In the genomic region with DNA sequence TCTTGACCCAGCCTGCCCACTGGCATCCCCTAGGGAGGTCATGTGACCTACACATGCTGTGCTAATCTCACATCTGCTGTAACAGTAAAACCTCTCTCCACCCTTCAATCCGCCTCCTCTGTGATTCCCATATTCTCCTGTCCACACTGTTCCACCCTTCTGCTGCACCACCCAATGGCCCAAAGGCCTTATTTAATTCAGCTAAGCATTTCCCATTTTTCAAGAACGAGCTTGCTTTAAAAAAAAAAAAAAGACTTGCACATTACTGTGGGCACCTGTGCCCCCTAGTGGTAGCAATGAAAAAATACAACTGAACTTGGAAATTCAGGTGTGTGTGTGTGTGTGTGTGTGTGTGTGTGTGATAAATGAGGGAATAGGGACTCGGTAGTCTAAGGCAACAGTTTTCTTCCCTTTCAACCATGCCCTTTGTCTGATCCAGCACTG, we compare ENCODE assay signal across 9 mouse cellular contexts. TPM values are rescaled to one million over a fixed set of nuclear protein-coding genes. Genes with fewer than 3 reads are reported as not detected.
DNase-seq lines count a peak whose midpoint lies in the region; ATAC-seq lines count a peak whose summit lies in the region.
"Had no signal": no experiment of that assay in that cellular context is flagged by ENCODE, and none has a peak within 500 bp of the region (broad histone marks: within the 10 kb centered on the region; RNA-seq: fewer than 3 reads in every experiment).

No protein-coding gene starts in this region.

- no peak overlapping the region for H3K9ac ChIP-seq in hindbrain, embryonic 13.5 days
- H3K9ac ChIP-seq: neural tube, embryonic 13.5 days had no signal

- H3K4me1 ChIP-seq in hindbrain, embryonic 13.5 days (replicated peaks), result no peaks in the 10 kb centered on the region
- H3K4me1 ChIP-seq: neural tube, embryonic 13.5 days had no signal

- H3K27me3 ChIP-seq in hindbrain, embryonic 13.5 days, result no peaks in the 10 kb centered on the region
- H3K27me3 ChIP-seq: neural tube, embryonic 13.5 days had no signal

- H3K27ac ChIP-seq in hindbrain, embryonic 13.5 days, result no peak overlapping the region
- H3K27ac ChIP-seq: neural tube, embryonic 13.5 days had no signal

- ATAC-seq in cerebellum, adult (ENCODE audit: insufficient number of reproducible peaks, low FRiP score, low TSS enrichment), result no peak
- peak; percentile 63; the same call in 1 of the 2 replicates for ATAC-seq in hindbrain, embryonic 13.5 days (ENCODE audit: low FRiP score)

- no peaks in the 10 kb centered on the region for H3K9me3 ChIP-seq in hindbrain, embryonic 13.5 days
- H3K9me3 ChIP-seq: neural tube, embryonic 13.5 days had no signal

- no peaks in the 10 kb centered on the region for H3K36me3 ChIP-seq in hindbrain, embryonic 13.5 days
- H3K36me3 ChIP-seq: neural tube, embryonic 13.5 days had no signal

- WGBS in hindbrain, embryonic 13.5 days, result 24% methylated on average over 3 of the region's 3 CpGs

- H3K4me3 ChIP-seq in hindbrain, embryonic 13.5 days, result no peak overlapping the region
- H3K4me3 ChIP-seq: neural tube, embryonic 13.5 days had no signal

- peak; percentile 56 to 68 for DNase-seq in cerebellum, postnatal 10 days
- DNase-seq in A20 (ENCODE audit: low read depth, low spot score) (peak; percentile 72), MN1 (ENCODE audit: low spot score) (no peak)
- peak; percentile 58 for DNase-seq in embryo, embryonic 10.5 days (ENCODE audit: low spot score)
- peak; percentile 10 for DNase-seq in lung, postnatal 14 days
- peak; percentile 50 for DNase-seq in telencephalon, adult 2 months (ENCODE audit: low read depth, low spot score)

- H3K4me2 ChIP-seq in hindbrain, embryonic 13.5 days, result no peak overlapping the region
- H3K4me2 ChIP-seq: neural tube, embryonic 13.5 days had no signal

RNA-seq across cellular contexts. Expression of a gene that starts 5.8 kb away (rescaled TPM):
- polyA plus RNA-seq in hindbrain, embryonic 13.5 days (2015; fragmentation: Nextera tagmentation; extraction: Ambion mirVana), result not detected in 2 replicates
- polyA plus RNA-seq: neural tube, embryonic 13.5 days had no signal
